Mouse (Mus musculus): ENCODE data around the gene Papolb. TPM values are rescaled to one million over a fixed set of nuclear protein-coding genes. Genes with fewer than 3 reads are reported as not detected.

The Papolb gene
- polyA plus RNA-seq, 1 experiment from 2014 or later: 0.06 TPM

DNA sequence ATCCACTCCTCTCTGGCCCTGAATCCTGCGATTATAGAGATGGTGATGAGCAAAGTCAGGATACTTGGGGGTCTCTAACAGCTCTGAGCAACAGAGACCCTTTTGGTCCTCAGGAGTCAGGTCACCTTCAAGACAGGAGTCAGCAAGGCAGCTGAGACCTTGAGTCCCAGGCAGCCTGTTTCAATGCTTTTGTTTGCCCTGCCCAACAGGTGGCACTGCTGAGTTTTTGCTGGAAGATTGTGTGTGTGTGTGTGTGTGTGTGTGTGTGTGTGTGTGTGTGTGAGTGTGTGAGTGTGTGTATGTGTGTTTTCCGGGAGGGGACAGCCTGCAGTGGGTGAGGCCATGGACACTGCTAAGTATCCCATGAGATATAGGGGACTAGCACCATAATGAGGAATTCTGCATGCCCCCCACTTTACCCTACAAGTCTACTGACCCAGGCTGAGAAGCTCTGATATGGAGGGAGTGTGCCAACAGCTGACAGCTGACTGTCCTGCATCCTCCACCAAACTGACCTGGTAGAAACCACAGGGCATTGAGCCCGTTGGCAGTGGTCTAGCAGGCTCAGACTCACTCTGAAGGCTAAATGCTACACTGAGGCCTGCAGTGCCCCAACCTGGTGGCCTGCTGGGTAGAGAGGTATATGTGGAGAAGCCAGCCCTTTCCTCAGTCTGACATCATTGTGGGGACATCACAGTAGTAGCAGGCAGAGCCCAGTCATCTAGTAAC, 24.0 kb downstream of the Papolb start:
- Histone ChIP-seq H3K27ac (no peak overlapping the region), H3K4me3 (no peak overlapping the region), H3K4me1 (peaks cover 21% of the 10 kb centered on the region), H3K36me3 (no peaks in the 10 kb centered on the region), H3K27me3 (ENCODE audit: low read depth, poor library complexity, severe bottlenecking) (peaks cover 9% of the 10 kb centered on the region; the same call in 1 of the 2 replicates), H3K9me3 (replicated peaks) (no peaks in the 10 kb centered on the region)
- 89% methylated on average over 3 of the region's 3 CpGs for WGBS
- DNase-seq (ENCODE audit: low spot score): no peak

DNA sequence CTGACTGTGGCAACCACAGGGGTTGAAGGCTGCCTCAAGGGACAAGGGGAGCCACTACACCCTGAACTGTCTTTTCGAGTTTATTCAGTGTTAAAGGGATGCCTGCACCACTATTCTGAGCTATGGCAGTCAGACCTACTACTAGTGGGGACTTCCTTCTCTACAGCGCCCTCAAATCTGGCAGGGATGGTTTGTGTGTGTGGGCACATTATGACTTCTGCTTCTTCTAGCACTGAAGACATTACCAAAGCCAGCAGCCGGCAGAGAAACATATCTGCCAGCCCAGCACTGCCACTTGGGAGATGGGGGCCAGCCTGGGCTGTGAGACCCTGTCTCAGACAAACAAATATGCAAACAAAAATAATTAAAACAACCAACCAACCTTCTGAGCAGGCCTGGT, 25.7 kb downstream of the Papolb start:
- Histone ChIP-seq H3K4me1 (peaks cover 26% of the 10 kb centered on the region), H3K9me3 (replicated peaks) (no peaks in the 10 kb centered on the region), H3K27ac (no peak overlapping the region), H3K4me3 (no peak overlapping the region), H3K27me3 (ENCODE audit: low read depth, poor library complexity, severe bottlenecking) (peaks cover under 1% of the 10 kb centered on the region; the same call in 1 of the 2 replicates), H3K36me3 (no peaks in the 10 kb centered on the region)
- 76% methylated on average over 3 of the region's 3 CpGs for WGBS
- DNase-seq (ENCODE audit: low spot score): no peak

DNA sequence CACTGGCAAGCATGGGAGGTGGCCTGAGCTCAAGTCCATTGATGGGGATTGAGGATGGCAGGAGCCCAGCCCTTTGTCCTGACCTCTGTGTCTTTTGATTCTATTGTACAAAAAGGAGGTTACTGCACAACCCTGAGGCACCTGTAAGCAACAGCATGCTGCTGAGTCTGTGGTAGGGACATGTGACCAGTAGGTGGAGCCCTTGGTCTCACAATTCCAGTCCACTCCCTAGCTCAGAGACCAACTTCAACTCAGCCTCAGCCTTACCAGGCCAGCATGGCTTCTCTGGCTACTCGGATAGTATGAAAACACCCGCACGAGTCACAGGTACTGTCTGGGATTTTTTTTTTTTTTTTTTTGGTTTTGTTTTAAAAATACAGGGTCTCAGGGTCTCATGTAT, 27.5 kb downstream of the Papolb start:
- Histone ChIP-seq H3K9me3 (replicated peaks) (no peaks in the 10 kb centered on the region), H3K36me3 (no peaks in the 10 kb centered on the region), H3K4me3 (no peak overlapping the region), H3K27ac (no peak overlapping the region), H3K27me3 (ENCODE audit: low read depth, poor library complexity, severe bottlenecking) (no peaks in the 10 kb centered on the region), H3K4me1 (peaks cover 23% of the 10 kb centered on the region)
- WGBS: 11% methylated on average over 3 of the region's 3 CpGs
- peak; percentile 78 for DNase-seq (ENCODE audit: low spot score)

DNA sequence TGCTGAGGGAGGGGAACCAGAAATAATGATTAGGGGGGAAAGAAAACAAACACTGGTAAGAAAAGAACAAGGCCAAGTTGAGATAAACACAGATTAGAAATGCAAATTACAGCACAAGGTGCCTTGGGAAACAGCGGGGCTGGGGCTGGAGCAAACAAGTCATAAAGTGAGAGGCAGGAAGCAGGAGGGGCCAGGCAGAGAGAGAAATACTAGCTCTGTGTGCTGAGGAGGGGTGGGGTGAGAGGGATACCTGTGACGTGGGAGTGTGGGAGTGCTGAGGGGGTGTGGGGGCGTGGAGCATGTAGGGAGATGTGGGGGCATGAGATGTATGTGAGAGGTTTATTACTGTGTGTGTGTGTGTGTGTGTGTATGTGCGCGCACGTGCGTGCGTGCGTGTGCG, 29.0 kb downstream of the Papolb start:
- Histone ChIP-seq H3K9me3 (replicated peaks) (no peaks in the 10 kb centered on the region), H3K27ac (peak overlapping the region; percentile 1; the same call in 1 of the 2 replicates), H3K4me1 (peaks cover 23% of the 10 kb centered on the region), H3K27me3 (ENCODE audit: low read depth, poor library complexity, severe bottlenecking) (no peaks in the 10 kb centered on the region), H3K4me3 (no peak overlapping the region), H3K36me3 (no peaks in the 10 kb centered on the region)
- DNase-seq (ENCODE audit: low spot score): no peak
- WGBS: 75% methylated on average over 10 of the region's 10 CpGs

DNA sequence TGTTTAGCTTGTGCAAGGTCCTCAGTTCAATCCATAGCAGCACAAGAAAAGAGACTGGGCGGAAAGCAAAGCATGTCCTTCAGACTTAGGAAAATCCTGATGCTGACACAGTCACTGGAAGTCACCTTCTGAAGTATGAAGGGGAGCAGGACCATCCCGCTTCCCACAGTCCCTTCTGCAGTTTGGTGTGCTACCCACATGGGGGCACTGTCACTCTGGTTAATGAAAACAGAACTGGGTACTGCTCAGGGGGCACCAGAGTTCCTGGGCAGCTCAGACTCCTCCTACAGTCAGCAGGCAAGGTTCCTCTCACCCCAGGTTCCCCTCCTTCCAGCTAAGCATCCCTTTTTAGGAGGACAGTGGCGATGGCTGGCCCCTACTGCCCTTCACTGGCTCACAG, 30.9 kb downstream of the Papolb start:
- peaks cover 34% of the 10 kb centered on the region for H3K4me1 ChIP-seq
- WGBS: 46% methylated on average over 3 of the region's 3 CpGs

DNA sequence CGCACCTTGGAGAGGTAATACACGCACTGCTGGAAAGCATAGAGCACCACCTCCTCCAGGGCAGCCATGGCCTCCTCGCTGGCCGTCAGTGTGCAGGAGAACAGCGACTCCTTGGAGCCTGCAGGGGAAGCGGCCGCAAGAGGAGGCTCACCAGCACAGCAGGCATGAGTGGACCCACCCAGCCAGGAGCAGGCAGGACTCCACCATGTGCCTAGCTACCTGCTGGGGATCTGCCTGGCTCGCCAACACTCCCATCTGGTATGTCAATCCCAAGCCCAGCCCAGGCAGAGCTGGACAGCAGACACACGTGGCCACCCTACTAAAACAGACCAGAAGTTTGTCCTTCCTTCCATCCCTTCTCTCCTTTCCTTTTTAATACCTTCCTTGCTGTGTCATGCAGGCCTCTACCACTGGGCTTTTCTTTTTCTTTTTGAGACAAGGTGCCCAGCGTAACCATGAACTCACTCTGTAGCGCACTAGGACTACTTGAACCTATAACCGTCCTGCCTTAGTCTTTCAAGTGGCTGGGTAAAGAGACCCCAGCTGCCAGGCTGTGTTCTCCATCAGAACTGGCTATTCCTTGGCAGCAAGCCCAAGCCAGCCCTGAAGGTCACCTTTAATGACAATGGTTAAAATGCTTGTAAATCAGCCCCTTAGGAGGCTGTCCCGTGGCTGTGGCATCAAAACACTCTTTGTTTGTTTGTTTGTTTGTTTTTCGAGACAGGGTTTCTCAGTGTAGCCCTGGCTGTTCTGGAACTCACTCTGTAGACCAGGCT, 34.4 kb downstream of the Papolb start:
- WGBS: 63% methylated on average over 14 of the region's 14 CpGs
- H3K27me3 ChIP-seq (ENCODE audit: low read depth, poor library complexity, severe bottlenecking): no peaks in the 10 kb centered on the region
- no peaks in the 10 kb centered on the region for H3K9me3 ChIP-seq (replicated peaks)
- H3K4me1 ChIP-seq: peaks cover 25% of the 10 kb centered on the region
- DNase-seq (ENCODE audit: low spot score): no peak
- no peaks in the 10 kb centered on the region for H3K36me3 ChIP-seq
- H3K4me3 ChIP-seq: no peak overlapping the region
- peak overlapping the region; percentile 16; the same call in 1 of the 2 replicates for H3K27ac ChIP-seq

More for the DNA sequence above, 30.9 kb downstream of the Papolb start:
- peak; percentile 58 for DNase-seq (ENCODE audit: low spot score)
- Histone ChIP-seq H3K9me3 (replicated peaks) (no peaks in the 10 kb centered on the region), H3K27me3 (ENCODE audit: low read depth, poor library complexity, severe bottlenecking) (no peaks in the 10 kb centered on the region), H3K4me3 (no peak overlapping the region), H3K27ac (no peak overlapping the region), H3K36me3 (no peaks in the 10 kb centered on the region)

DNA sequence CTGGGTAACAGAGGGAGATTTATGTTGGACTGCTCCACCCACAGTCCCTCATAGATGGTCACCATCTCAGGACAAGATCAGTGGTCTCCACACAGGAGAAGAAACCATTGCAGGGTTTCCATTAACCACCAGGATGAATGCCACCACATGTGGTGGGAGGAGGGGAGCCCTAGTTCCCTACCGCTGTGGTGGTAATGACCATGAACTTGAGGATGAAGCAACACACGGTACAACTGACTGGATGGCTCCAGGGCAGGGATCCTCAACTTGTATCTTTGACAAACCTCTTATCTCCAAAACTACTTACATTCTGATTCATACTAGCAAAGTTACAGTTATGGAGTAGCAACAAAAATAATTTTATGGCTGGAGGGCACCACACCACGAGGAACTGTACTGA, 36.6 kb downstream of the Papolb start:
- DNase-seq (ENCODE audit: low spot score): no peak
- no peaks in the 10 kb centered on the region for H3K9me3 ChIP-seq (replicated peaks)
- H3K27me3 ChIP-seq (ENCODE audit: low read depth, poor library complexity, severe bottlenecking): no peaks in the 10 kb centered on the region
- no peak overlapping the region for H3K27ac ChIP-seq
- peaks cover 14% of the 10 kb centered on the region; the same call in 1 of the 2 replicates for H3K4me1 ChIP-seq
- 93% methylated on average over 3 of the region's 3 CpGs for WGBS
- no peak overlapping the region for H3K4me3 ChIP-seq
- H3K36me3 ChIP-seq: no peaks in the 10 kb centered on the region

DNA sequence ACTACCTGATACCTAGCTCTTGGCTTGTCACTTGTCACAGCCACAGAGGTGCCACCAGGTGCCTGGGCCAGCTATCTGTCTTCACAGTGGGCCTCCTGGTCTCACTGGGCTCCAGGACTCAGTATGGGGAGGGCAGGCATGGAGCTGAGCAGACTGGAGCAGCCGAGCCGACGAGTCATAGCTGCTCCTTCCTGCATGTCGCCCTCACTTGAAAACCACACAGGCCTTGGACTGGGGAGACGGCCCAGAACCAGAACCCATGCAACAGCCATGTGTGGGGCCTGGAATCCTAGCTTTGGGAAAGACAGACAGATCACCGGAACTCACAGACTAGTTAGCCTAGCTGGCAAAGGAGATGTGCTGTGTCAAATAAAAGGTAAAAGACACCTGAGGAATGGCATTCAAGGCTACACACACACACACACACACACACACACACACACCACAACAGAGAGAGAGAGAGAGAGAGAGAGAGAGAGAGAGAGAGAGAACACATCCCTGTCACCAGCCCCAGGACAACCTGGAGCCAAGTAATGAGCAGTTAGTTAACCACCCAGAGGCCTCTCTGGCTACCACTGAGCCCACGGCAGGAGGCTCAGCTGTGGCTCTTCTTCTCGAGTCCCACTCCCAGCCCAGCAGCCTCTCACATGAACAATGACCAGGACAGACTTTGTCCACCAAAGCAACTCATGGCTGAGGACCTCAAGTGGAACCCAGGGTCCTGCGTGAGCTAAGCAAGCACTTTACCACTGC, 39.7 kb downstream of the Papolb start:
- H3K36me3 ChIP-seq: no peaks in the 10 kb centered on the region
- H3K4me1 ChIP-seq: peaks cover 18% of the 10 kb centered on the region
- H3K9me3 ChIP-seq (replicated peaks): no peaks in the 10 kb centered on the region
- H3K27me3 ChIP-seq (ENCODE audit: low read depth, poor library complexity, severe bottlenecking): no peaks in the 10 kb centered on the region
- no peak overlapping the region for H3K27ac ChIP-seq
- no peak for DNase-seq (ENCODE audit: low spot score)
- 85% methylated on average over 9 of the region's 9 CpGs for WGBS
- no peak overlapping the region for H3K4me3 ChIP-seq

DNA sequence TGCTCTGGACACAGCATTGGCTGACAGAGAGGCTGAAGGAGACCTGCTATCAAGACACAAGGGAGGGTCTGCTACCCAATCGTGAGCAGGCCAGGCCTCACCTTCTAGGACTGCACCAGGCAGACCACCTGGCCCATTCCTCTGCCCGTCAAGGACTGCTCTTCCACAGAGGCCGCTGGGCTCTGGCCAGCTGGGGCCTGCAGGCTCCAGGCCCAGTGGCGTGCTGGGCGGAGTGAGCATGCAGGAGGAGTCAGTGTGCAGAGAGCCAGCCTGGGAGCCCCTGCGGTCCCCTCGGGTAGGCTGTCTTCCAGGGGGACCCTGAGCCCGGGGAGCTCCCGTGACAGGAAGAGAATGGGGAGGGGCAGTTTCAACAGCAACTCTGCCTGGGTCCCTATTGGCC, 43.2 kb downstream of the Papolb start:
- H3K27ac ChIP-seq: peak overlapping the region; percentile 65; the same call in 1 of the 2 replicates
- no peak overlapping the region for H3K4me3 ChIP-seq
- no peak for DNase-seq (ENCODE audit: low spot score)
- H3K36me3 ChIP-seq: no peaks in the 10 kb centered on the region
- H3K9me3 ChIP-seq (replicated peaks): no peaks in the 10 kb centered on the region
- peaks cover 15% of the 10 kb centered on the region for H3K4me1 ChIP-seq
- H3K27me3 ChIP-seq (ENCODE audit: low read depth, poor library complexity, severe bottlenecking): no peaks in the 10 kb centered on the region
- WGBS: 71% methylated on average over 9 of the region's 9 CpGs

DNA sequence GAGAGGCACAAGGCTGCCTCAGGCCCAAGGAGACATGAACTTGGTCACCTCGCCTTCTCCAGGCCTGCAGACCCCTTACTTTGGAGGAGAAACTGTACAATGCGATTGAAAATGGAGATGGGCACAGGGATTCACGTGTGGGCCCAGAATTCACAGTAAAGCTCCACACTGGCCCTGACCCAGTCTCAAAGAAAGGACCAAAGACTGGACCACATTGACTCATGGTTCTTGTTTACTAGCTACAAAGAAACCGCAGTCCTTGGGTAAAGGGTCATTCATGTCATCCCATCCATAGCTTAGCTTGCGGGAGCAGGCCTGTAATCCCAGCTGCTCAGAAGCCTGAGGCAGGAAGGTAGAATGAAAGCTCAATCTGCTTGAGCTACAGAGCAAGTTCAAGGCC, 46.3 kb downstream of the Papolb start:
- whole genome bisulfite sequencing: 93% methylated on average over 5 of the region's 5 CpGs
- Histone ChIP-seq H3K9me3 (replicated peaks) (no peaks in the 10 kb centered on the region), H3K4me3 (no peak overlapping the region), H3K36me3 (no peaks in the 10 kb centered on the region), H3K27me3 (ENCODE audit: low read depth, poor library complexity, severe bottlenecking) (no peaks in the 10 kb centered on the region), H3K27ac (no peak overlapping the region), H3K4me1 (peaks cover 17% of the 10 kb centered on the region)
- no peak for DNase-seq (ENCODE audit: low spot score)

DNA sequence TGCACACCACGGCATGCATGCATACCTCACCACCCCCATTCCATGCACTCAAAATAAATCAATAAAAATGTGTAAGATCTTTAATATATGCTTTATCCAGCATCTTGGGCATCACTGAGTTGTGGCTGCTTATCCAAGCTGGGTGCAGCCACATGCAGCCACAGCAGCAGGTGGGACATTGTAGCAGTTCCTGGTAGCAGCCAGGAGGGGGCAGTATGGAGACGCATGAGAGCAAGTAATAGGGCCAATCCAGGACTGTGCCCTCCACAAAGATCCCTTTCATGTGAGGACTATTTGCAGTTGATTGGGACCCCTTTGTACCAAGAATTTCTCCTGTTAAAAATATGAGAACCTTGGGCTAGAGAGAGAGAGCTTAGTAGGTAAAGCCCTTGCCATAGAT, 47.4 kb downstream of the Papolb start:
- H3K4me3 ChIP-seq: no peak overlapping the region
- no peaks in the 10 kb centered on the region for H3K9me3 ChIP-seq (replicated peaks)
- DNase-seq (ENCODE audit: low spot score): no peak
- H3K27me3 ChIP-seq (ENCODE audit: low read depth, poor library complexity, severe bottlenecking): no peaks in the 10 kb centered on the region
- peaks cover 17% of the 10 kb centered on the region for H3K4me1 ChIP-seq
- WGBS: 62% methylated on average over 2 of the region's 2 CpGs
- H3K27ac ChIP-seq: no peak overlapping the region
- H3K36me3 ChIP-seq: 0 out of 2 replicates have a peak, but pooled peaks cover under 1% of the 10 kb centered on the region

DNA sequence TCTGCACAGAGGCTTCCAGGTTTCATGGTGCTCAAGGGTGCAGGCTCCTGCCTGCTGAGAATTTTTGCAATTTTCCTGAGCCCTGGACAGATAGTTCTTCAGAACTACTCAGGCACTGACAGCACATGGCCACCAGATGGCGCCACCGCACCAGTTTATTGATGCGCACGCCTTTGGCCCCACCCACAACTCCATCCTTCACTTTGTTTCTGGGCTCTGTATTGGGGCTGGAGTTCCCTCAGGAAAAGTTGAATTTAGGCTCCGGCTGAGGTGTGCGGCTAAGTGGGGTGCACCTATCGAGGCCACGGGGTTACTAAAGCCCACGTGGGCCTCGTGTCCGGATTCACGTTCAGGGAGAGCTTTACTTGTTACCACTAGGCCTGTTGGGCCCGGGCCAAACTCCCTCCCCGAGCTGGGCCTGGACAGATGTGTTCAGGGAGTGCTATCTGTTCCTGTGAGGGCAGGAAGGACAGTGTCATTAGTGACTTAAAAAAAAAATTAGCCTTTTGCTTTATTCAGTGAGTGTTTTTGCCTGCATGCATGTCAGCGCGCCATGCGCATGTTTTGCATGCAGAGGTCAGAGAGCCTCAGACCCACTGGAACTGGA, 50.9 kb downstream of the Papolb start:
- H3K27ac ChIP-seq: peak overlapping the region; percentile 77
- peaks cover 10% of the 10 kb centered on the region for H3K4me1 ChIP-seq
- H3K9me3 ChIP-seq (replicated peaks): no peaks in the 10 kb centered on the region
- peak; percentile 92 for DNase-seq (ENCODE audit: low spot score)
- H3K27me3 ChIP-seq (ENCODE audit: low read depth, poor library complexity, severe bottlenecking): no peaks in the 10 kb centered on the region
- H3K4me3 ChIP-seq: no peak overlapping the region
- WGBS: 35% methylated on average over 17 of the region's 17 CpGs
- H3K36me3 ChIP-seq: peaks cover 16% of the 10 kb centered on the region
